In the genomic region with DNA sequence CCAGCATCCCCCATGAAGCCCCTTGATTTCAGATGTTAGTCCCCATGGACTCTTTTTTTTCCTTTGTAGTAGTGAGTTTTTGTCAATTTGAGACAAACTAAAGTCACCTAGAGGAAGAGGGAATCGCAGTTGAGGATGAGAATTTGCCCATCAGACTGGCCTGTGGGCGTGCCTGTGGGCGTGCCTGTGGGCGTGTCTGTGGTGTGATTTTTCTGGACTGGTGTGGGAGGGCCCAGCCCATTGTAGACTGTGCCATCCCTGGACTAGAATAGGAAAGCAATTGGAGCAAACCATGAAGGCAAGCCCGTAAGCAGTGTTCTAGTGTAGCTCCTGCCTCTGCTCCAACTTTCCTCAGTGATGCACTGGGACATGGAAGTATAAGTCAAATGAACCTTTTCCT, we compare ENCODE assay signal across 11 mouse cellular contexts. TPM values are rescaled to one million over a fixed set of nuclear protein-coding genes. Genes with fewer than 3 reads are reported as not detected.
DNase-seq lines count a peak whose midpoint lies in the region; ATAC-seq and TF ChIP-seq lines count a peak whose summit lies in the region.
"Had no signal": no experiment of that assay in that cellular context is flagged by ENCODE, and none has a peak within 500 bp of the region (broad histone marks: within the 10 kb centered on the region; RNA-seq: fewer than 3 reads in every experiment).

No protein-coding gene starts in this region.

- no peaks in the 10 kb centered on the region for H3K36me3 ChIP-seq in hindbrain, embryonic 10.5 days
- H3K36me3 ChIP-seq in hindbrain, embryonic 12.5 days, result no peaks in the 10 kb centered on the region
- peaks cover 0 to 7% of the 10 kb centered on the region in 2 experiments; a peak in 2 of 4 replicates for H3K36me3 ChIP-seq in MEL (ENCODE audit: control insufficient read depth in 1 of 2, insufficient read depth in 2 of 2, low read length in 2 of 2)
- H3K36me3 ChIP-seq in embryonic facial prominence, embryonic 11.5 days (replicated peaks; ENCODE audit: control insufficient read depth, insufficient read depth, low read depth, low read length), result no peaks in the 10 kb centered on the region
- H3K36me3 ChIP-seq in midbrain, embryonic 16.5 days (ENCODE audit: control insufficient read depth, insufficient read depth, low read length), result no peaks in the 10 kb centered on the region
- H3K36me3 ChIP-seq: embryonic facial prominence, embryonic 13.5 days had no signal

- no peak overlapping the region for H3K9ac ChIP-seq in hindbrain, embryonic 12.5 days
- H3K9ac ChIP-seq in MEL (ENCODE audit: control insufficient read depth, low read depth, low read length, poor library complexity, severe bottlenecking), result no peak overlapping the region
- H3K9ac ChIP-seq in embryonic facial prominence, embryonic 11.5 days (replicated peaks; ENCODE audit: low read length), result no peak overlapping the region
- H3K9ac ChIP-seq in midbrain, embryonic 16.5 days (ENCODE audit: low read depth, low read length), result no peak overlapping the region
- H3K9ac ChIP-seq: embryonic facial prominence, embryonic 13.5 days had no signal

- no peak for TF ChIP-seq POLR2A in MEL (IDR thresholded peaks at IDR 0.05; ENCODE audit: control insufficient read depth in 1 of 2, insufficient read depth in 1 of 2, low read depth in 1 of 2, low read length in 2 of 2, poor library complexity in 1 of 2)

- H3K27ac ChIP-seq in hindbrain, embryonic 10.5 days, result no peak overlapping the region
- H3K27ac ChIP-seq in hindbrain, embryonic 12.5 days, result no peak overlapping the region
- H3K27ac ChIP-seq in MEL (ENCODE audit: control insufficient read depth, low read depth, low read length), result no peak overlapping the region
- no peak overlapping the region for H3K27ac ChIP-seq in embryonic facial prominence, embryonic 11.5 days (replicated peaks; ENCODE audit: low read depth, low read length)
- H3K27ac ChIP-seq in midbrain, embryonic 16.5 days (ENCODE audit: low read length), result no peak overlapping the region
- H3K27ac ChIP-seq: embryonic facial prominence, embryonic 13.5 days had no signal

- no peak for TF ChIP-seq EP300 in MEL (IDR thresholded peaks at IDR 0.05; ENCODE audit: low read depth in 1 of 2, low read length in 2 of 2)

- no peak overlapping the region for H3K4me2 ChIP-seq in hindbrain, embryonic 12.5 days (replicated peaks)
- H3K4me2 ChIP-seq in embryonic facial prominence, embryonic 11.5 days (ENCODE audit: low read depth, low read length), result no peak overlapping the region
- no peak overlapping the region for H3K4me2 ChIP-seq in midbrain, embryonic 16.5 days (ENCODE audit: low read length)
- H3K4me2 ChIP-seq: embryonic facial prominence, embryonic 13.5 days had no signal

- WGBS in hindbrain, embryonic 10.5 days, result 63% methylated on average over 5 of the region's 5 CpGs
- WGBS in hindbrain, embryonic 12.5 days, result 59% methylated on average over 5 of the region's 5 CpGs
- 65% methylated on average over 5 of the region's 5 CpGs for WGBS in embryonic facial prominence, embryonic 11.5 days
- WGBS in midbrain, embryonic 16.5 days, result 61% methylated on average over 5 of the region's 5 CpGs

- no peak overlapping the region for H3K4me3 ChIP-seq in hindbrain, embryonic 10.5 days
- H3K4me3 ChIP-seq in hindbrain, embryonic 12.5 days, result no peak overlapping the region
- no peak overlapping the region for H3K4me3 ChIP-seq in MEL (ENCODE audit: control insufficient read depth in 1 of 2, insufficient read depth in 1 of 2, low read depth in 2 of 2, low read length in 2 of 2)
- no peak overlapping the region for H3K4me3 ChIP-seq in embryonic facial prominence, embryonic 11.5 days (ENCODE audit: low read depth, low read length)
- H3K4me3 ChIP-seq in midbrain, embryonic 16.5 days (ENCODE audit: low read depth, low read length), result no peak overlapping the region
- H3K4me3 ChIP-seq: embryonic facial prominence, embryonic 13.5 days had no signal

- H3K79me2 ChIP-seq in MEL (ENCODE audit: control insufficient read depth, insufficient read depth, low read length, poor library complexity), result peaks cover 11% of the 10 kb centered on the region

- no peak for TF ChIP-seq CTCF in MEL (IDR thresholded peaks at IDR 0.05 in 2 of 3, conservative IDR thresholded peaks at IDR 0.05 in 1 of 3; ENCODE audit: control insufficient read depth in 1 of 3, insufficient read depth in 1 of 3, low read depth in 2 of 3, low read length in 3 of 3, poor library complexity in 1 of 3, severe bottlenecking in 1 of 3)

- TF ChIP-seq RAD21 in MEL (IDR thresholded peaks at IDR 0.05; ENCODE audit: low read depth, low read length), result no peak

- peak; percentile 34 for DNase-seq in hindbrain, embryonic 10.5 days (ENCODE audit: low spot score)
- DNase-seq in 3134 (ENCODE audit: extremely low read depth, insufficient read length, low spot score) (peak; percentile 50), MEL (ENCODE audit: low read depth, low spot score) (peak; percentile 18)
- peak; percentile 9 for DNase-seq in embryonic facial prominence, embryonic 11.5 days (ENCODE audit: low spot score)
- DNase-seq in left cerebral cortex, adult 11 months (ENCODE audit: low spot score), result no peak
- DNase-seq: cerebellum, adult 18-20 months; midbrain, embryonic 14.5 days had no signal

- H3K9me3 ChIP-seq in hindbrain, embryonic 10.5 days, result no peaks in the 10 kb centered on the region
- no peaks in the 10 kb centered on the region for H3K9me3 ChIP-seq in hindbrain, embryonic 12.5 days (replicated peaks)
- no peaks in the 10 kb centered on the region for H3K9me3 ChIP-seq in MEL (replicated peaks; ENCODE audit: insufficient read depth, low read length)
- no peaks in the 10 kb centered on the region for H3K9me3 ChIP-seq in embryonic facial prominence, embryonic 11.5 days (replicated peaks; ENCODE audit: control insufficient read depth, low read length)
- no peaks in the 10 kb centered on the region for H3K9me3 ChIP-seq in midbrain, embryonic 16.5 days (replicated peaks; ENCODE audit: control insufficient read depth, low read length, poor library complexity, severe bottlenecking)
- H3K9me3 ChIP-seq: embryonic facial prominence, embryonic 13.5 days had no signal

- peaks cover 14% of the 10 kb centered on the region for H3K4me1 ChIP-seq in hindbrain, embryonic 10.5 days (replicated peaks)
- peaks cover 10% of the 10 kb centered on the region for H3K4me1 ChIP-seq in hindbrain, embryonic 12.5 days
- H3K4me1 ChIP-seq in MEL (ENCODE audit: control insufficient read depth in 1 of 2, insufficient read depth in 2 of 2, low read length in 2 of 2), result peaks cover 0 to 4% of the 10 kb centered on the region in 2 experiments; a peak in 1 of 4 replicates
- H3K4me1 ChIP-seq in embryonic facial prominence, embryonic 11.5 days (ENCODE audit: control insufficient read depth, insufficient read depth, low read length), result peaks cover 4% of the 10 kb centered on the region; the same call in 1 of the 2 replicates
- peaks cover 7% of the 10 kb centered on the region for H3K4me1 ChIP-seq in midbrain, embryonic 16.5 days (ENCODE audit: control insufficient read depth, insufficient read depth, low read length)

- no peak for ATAC-seq in hindbrain, embryonic 12.5 days (ENCODE audit: low FRiP score)
- no peak for ATAC-seq in embryonic facial prominence, embryonic 11.5 days (replicated peaks; ENCODE audit: insufficient number of reproducible peaks, low FRiP score, low TSS enrichment, low read depth)
- ATAC-seq in frontal cortex, adult (ENCODE audit: low TSS enrichment), result no peak
- ATAC-seq in midbrain, embryonic 16.5 days, result no peak

- H3K27me3 ChIP-seq in hindbrain, embryonic 10.5 days (ENCODE audit: insufficient read depth, poor library complexity, severe bottlenecking), result no peaks in the 10 kb centered on the region
- no peaks in the 10 kb centered on the region for H3K27me3 ChIP-seq in hindbrain, embryonic 12.5 days
- H3K27me3 ChIP-seq in MEL (ENCODE audit: control insufficient read depth in 1 of 2, insufficient read depth in 2 of 2, low read length in 2 of 2), result peaks cover 0 to 2% of the 10 kb centered on the region in 2 experiments
- no peaks in the 10 kb centered on the region for H3K27me3 ChIP-seq in embryonic facial prominence, embryonic 11.5 days (ENCODE audit: control insufficient read depth, insufficient read depth, low read length)
- no peaks in the 10 kb centered on the region for H3K27me3 ChIP-seq in midbrain, embryonic 16.5 days (ENCODE audit: control insufficient read depth, insufficient read depth, low read depth, low read length)
- H3K27me3 ChIP-seq: embryonic facial prominence, embryonic 13.5 days had no signal

TF ChIP-seq in MEL, 35 proteins besides CTCF, POLR2A, EP300 and RAD21:
- TF ChIP-seq HCFC1 (IDR thresholded peaks at IDR 0.05; ENCODE audit: low read depth, low read length) (no peak), ZNF384 (IDR thresholded peaks at IDR 0.05; ENCODE audit: low read depth, low read length) (no peak), TBP (IDR thresholded peaks at IDR 0.05; ENCODE audit: low read depth, low read length) (no peak), CHD1 (IDR thresholded peaks at IDR 0.05; ENCODE audit: low read depth, low read length) (no peak), MAX (IDR thresholded peaks at IDR 0.05; ENCODE audit: low read length) (no peak), MAFK (IDR thresholded peaks at IDR 0.05; ENCODE audit: borderline replicate concordance, low read depth, low read length) (no peak)
TF ChIP-seq in MEL: peak in this region for 0.

RNA-seq across cellular contexts. Expression of gene Pdhb, which starts 3.4 kb away (rescaled TPM):
- 212 and 213 TPM in 2 replicates for polyA plus RNA-seq in hindbrain, embryonic 10.5 days (2016; fragmentation: Nextera tagmentation; extraction: Ambion mirVana)
- 198 and 207 TPM in 2 replicates for polyA plus RNA-seq in hindbrain, embryonic 12.5 days (2016; fragmentation: Nextera tagmentation; extraction: Ambion mirVana)
- 128 and 140 TPM in 2 replicates for total RNA-seq in MEL (2012; rRNA removed)
- 100 to 1,000 TPM in 1 of 2 experiments, not detected in 1; 109 TPM for polyA plus RNA-seq in MEL (2012; ENCODE audit: insufficient read depth in 1 of 2, insufficient read length in 2 of 2, low read depth in 1 of 2, low replicate concordance in 2 of 2, missing spikeins in 1 of 2)
- 212 and 229 TPM in 2 replicates for polyA plus RNA-seq in embryonic facial prominence, embryonic 11.5 days (2014; fragmentation: Nextera tagmentation; extraction: Ambion mirVana)
- polyA plus RNA-seq in midbrain, embryonic 16.5 days (2015; fragmentation: Nextera tagmentation; extraction: Ambion mirVana), result 255 and 256 TPM in 2 replicates

RNA-seq across cellular contexts. Expression of gene Kctd6, which starts 37.7 kb away (rescaled TPM):
- polyA plus RNA-seq in hindbrain, embryonic 10.5 days (2016; fragmentation: Nextera tagmentation; extraction: Ambion mirVana), result 3.8 and 4.0 TPM in 2 replicates
- 15.6 and 16.0 TPM in 2 replicates for polyA plus RNA-seq in hindbrain, embryonic 12.5 days (2016; fragmentation: Nextera tagmentation; extraction: Ambion mirVana)
- total RNA-seq in MEL (2012; rRNA removed), result 3.6 and 4.2 TPM in 2 replicates
- polyA plus RNA-seq in MEL (2012; ENCODE audit: insufficient read depth in 1 of 2, insufficient read length in 2 of 2, low read depth in 1 of 2, low replicate concordance in 2 of 2, missing spikeins in 1 of 2), result 1 to 10 TPM in 1 of 2 experiments, not detected in 1; 5.5 TPM
- 11.9 and 14.1 TPM in 2 replicates for polyA plus RNA-seq in embryonic facial prominence, embryonic 11.5 days (2014; fragmentation: Nextera tagmentation; extraction: Ambion mirVana)
- polyA plus RNA-seq in midbrain, embryonic 16.5 days (2015; fragmentation: Nextera tagmentation; extraction: Ambion mirVana), result 7.2 and 9.5 TPM in 2 replicates
